Mouse (Mus musculus) brain, embryonic 14.5 days (tissue): ENCODE data around the gene Xpr1.

Experiments used
- CTCF ChIP-seq: fragments of 200-500 bp; IDR thresholded peaks from 2 replicates; pipeline ENCODE4 v1.5.1; 2012; ENCODE audit warnings: inconsistent platforms, mild to moderate bottlenecking, moderate library complexity, borderline replicate concordance; ENCODE audit not compliant: insufficient read depth, insufficient read length; ENCODE audit errors: extremely low read depth
- POLR2A ChIP-seq: fragments of 200-500 bp; IDR thresholded peaks from 2 replicates; pipeline ENCODE4 v1.6.1; 2012; ENCODE audit warnings: mild to moderate bottlenecking, inconsistent platforms, borderline replicate concordance; ENCODE audit not compliant: poor library complexity, insufficient read depth, insufficient read length, severe bottlenecking; ENCODE audit errors: extremely low read depth

DNA sequence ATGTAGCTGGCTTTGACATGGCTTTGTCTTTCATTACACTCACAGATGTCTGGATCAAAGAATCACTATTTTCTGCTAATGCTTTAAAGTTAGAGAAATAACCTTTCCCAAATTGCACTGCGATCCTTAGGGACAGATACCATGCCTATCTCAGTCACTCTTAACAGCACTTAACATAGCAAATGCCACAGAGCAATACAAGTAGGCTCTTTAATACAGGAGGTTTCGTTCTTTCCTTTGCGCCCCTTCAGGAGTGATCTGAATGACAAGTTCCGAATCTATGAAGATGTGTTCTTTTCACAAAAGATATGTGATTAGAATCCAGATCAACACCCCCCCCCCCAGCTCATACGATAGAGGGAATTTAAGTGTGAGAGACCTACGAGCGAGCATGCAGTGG, 12.1 kb upstream of the Xpr1 start:
- TF ChIP-seq CTCF = no peak
- TF ChIP-seq POLR2A = no peak
